Mouse (Mus musculus) liver, postnatal 0 days (tissue): ENCODE measurements around the gene Cfap161. TPM values are rescaled to one million over a fixed set of nuclear protein-coding genes. Genes with fewer than 3 reads are reported as not detected.

ENCODE experiments used
- ATAC-seq: fragments of 200-750 bp; cut with Nextera tagmentation; 2 replicates; pipeline ENCODE4 v1.8.0; 2017; ENCODE audit warnings: mild to moderate bottlenecking, moderate library complexity
- DNase-seq: peaks from one replicate; pipeline ENCODE4 v3.0.0-alpha.2; 2016
- H3K27ac ChIP-seq: fragments of 300-500 bp; sonication (generic); 2 replicates; pipeline ENCODE4 v1.5.1; 2014; ENCODE audit warnings: antibody characterized with exemption, moderate library complexity, mild to moderate bottlenecking, low read depth
- H3K27me3 ChIP-seq: fragments of 300-500 bp; sonication (generic); 2 replicates; pipeline ENCODE4 v1.6.1; 2014; ENCODE audit warnings: low read length, control low read depth, mixed read lengths; ENCODE audit not compliant: insufficient read depth
- H3K36me3 ChIP-seq: fragments of 300-500 bp; sonication (generic); replicated peaks from 2 replicates; pipeline ENCODE4 v1.6.1; 2014; ENCODE audit warnings: mild to moderate bottlenecking, control low read depth, low read length, moderate library complexity, mixed read lengths; ENCODE audit not compliant: insufficient read depth
- H3K4me1 ChIP-seq: fragments of 300-500 bp; sonication (generic); 2 replicates; pipeline ENCODE4 v1.6.1; 2014; ENCODE audit warnings: antibody characterized with exemption, mild to moderate bottlenecking, control low read depth; ENCODE audit not compliant: insufficient read depth
- H3K4me2 ChIP-seq: fragments of 300-500 bp; sonication (generic); 2 replicates; pipeline ENCODE4 v1.6.1; 2014; ENCODE audit warnings: low read depth, mild to moderate bottlenecking, low read length, moderate library complexity, mixed read lengths
- H3K4me3 ChIP-seq: fragments of 300-500 bp; sonication (generic); 2 replicates; pipeline ENCODE4 v1.5.1; 2014; ENCODE audit warnings: low read depth, low read length
- H3K9ac ChIP-seq: fragments of 300-500 bp; sonication (generic); replicated peaks from 2 replicates; pipeline ENCODE4 v1.6.1; 2014; ENCODE audit warnings: mild to moderate bottlenecking, moderate library complexity
- H3K9me3 ChIP-seq: fragments of 300-500 bp; sonication (generic); 2 replicates; pipeline ENCODE4 v1.6.1; 2016; ENCODE audit warnings: mild to moderate bottlenecking, control low read depth, low read length, mixed read lengths
- CTCF ChIP-seq: sonication (generic); IDR thresholded peaks from 2 replicates; pipeline ENCODE4 v1.5.1; 2016; ENCODE audit warnings: antibody characterized with exemption, low read depth
- EP300 ChIP-seq: IDR thresholded peaks from 2 replicates; pipeline ENCODE4 v1.6.1; 2016; ENCODE audit warnings: antibody characterized with exemption, low read depth, mild to moderate bottlenecking
- WGBS: fragments of 180-500 bp; shearing (Covaris S2); extraction: QIAGEN DNeasy Blood & Tissue Kit; methylation state at CpG from one replicate; pipeline ENCODE4 v1.1.7; 2014; ENCODE audit not compliant: insufficient replicate concordance; 5-methylcytosine and 5-hydroxymethylcytosine counted together
- polyA plus RNA-seq: library from polyadenylated mRNA; unstranded; fragments of >200 nt; fragmentation: Nextera tagmentation; extraction: Ambion mirVana; gene quantifications from 2 replicates; pipeline ENCODE4 v1.2.1, GENCODE M21; 2015

Cfap161 gene
- polyA plus RNA-seq, 1 experiment from 2014 or later, result not detected

- no peaks in the 10 kb centered on the region for H3K4me1 ChIP-seq
- H3K36me3 ChIP-seq, result no peaks in the 10 kb centered on the region
- DNase-seq (peak; percentile 10), ATAC-seq (no peak)
- H3K4me2 ChIP-seq, result no peak overlapping the region
- no peaks in the 10 kb centered on the region for H3K9me3 ChIP-seq
- no peak overlapping the region for H3K27ac ChIP-seq
- WGBS, result 69% methylated on average over 7 of the region's 7 CpGs
- no peaks in the 10 kb centered on the region for H3K27me3 ChIP-seq
- H3K9ac ChIP-seq, result no peak overlapping the region
- H3K4me3 ChIP-seq, result no peak overlapping the region
- no peak for TF ChIP-seq EP300
- no peak for TF ChIP-seq CTCF
These were observed 54.9 kb downstream of the Cfap161 start for GRCm38 (mm10) chr7:83739680-83740310.

- ATAC-seq (no peak), DNase-seq (peak; percentile 6)
- no peak overlapping the region for H3K4me3 ChIP-seq
- no peaks in the 10 kb centered on the region for H3K4me1 ChIP-seq
- no peaks in the 10 kb centered on the region for H3K36me3 ChIP-seq
- H3K9me3 ChIP-seq, result no peaks in the 10 kb centered on the region
- H3K9ac ChIP-seq, result no peak overlapping the region
- 69% methylated on average over 10 of the region's 10 CpGs for WGBS
- no peak overlapping the region for H3K27ac ChIP-seq
- TF ChIP-seq EP300 (no peak), CTCF (no peak)
- H3K27me3 ChIP-seq, result no peaks in the 10 kb centered on the region
- no peak overlapping the region for H3K4me2 ChIP-seq
These were observed 55.8 kb downstream of the Cfap161 start for GRCm38 (mm10) chr7:83738623-83739462.

GRCm38 (mm10) chr7:83737914-83738490 is 56.7 kb downstream of the Cfap161 start:
- TF ChIP-seq EP300 (no peak), CTCF (no peak)

GRCm38 (mm10) chr7:83736341-83737115 is 58.2 kb downstream of the Cfap161 start:
- H3K36me3 ChIP-seq, result no peaks in the 10 kb centered on the region
- no peaks in the 10 kb centered on the region for H3K4me1 ChIP-seq
- no peaks in the 10 kb centered on the region for H3K27me3 ChIP-seq
- DNase-seq (peak; percentile 3), ATAC-seq (no peak)
- no peak overlapping the region for H3K4me3 ChIP-seq
- 72% methylated on average over 6 of the region's 6 CpGs for WGBS
- TF ChIP-seq CTCF (no peak), EP300 (no peak)
- no peaks in the 10 kb centered on the region for H3K9me3 ChIP-seq
- no peak overlapping the region for H3K27ac ChIP-seq
- H3K9ac ChIP-seq, result no peak overlapping the region
- H3K4me2 ChIP-seq, result no peak overlapping the region

More at GRCm38 (mm10) chr7:83737914-83738490, 56.7 kb downstream of the Cfap161 start:
- WGBS, result 54% methylated on average over 6 of the region's 6 CpGs
- Histone ChIP-seq H3K9ac (no peak overlapping the region), H3K36me3 (no peaks in the 10 kb centered on the region), H3K9me3 (no peaks in the 10 kb centered on the region), H3K27ac (no peak overlapping the region), H3K27me3 (no peaks in the 10 kb centered on the region), H3K4me3 (no peak overlapping the region), H3K4me2 (no peak overlapping the region), H3K4me1 (no peaks in the 10 kb centered on the region)
- ATAC-seq (no peak), DNase-seq (peak; percentile 2)

- ATAC-seq, result no peak
- Histone ChIP-seq H3K4me2 (no peak overlapping the region), H3K27ac (no peak overlapping the region), H3K4me1 (no peaks in the 10 kb centered on the region), H3K9ac (no peak overlapping the region), H3K27me3 (no peaks in the 10 kb centered on the region), H3K9me3 (no peaks in the 10 kb centered on the region), H3K36me3 (no peaks in the 10 kb centered on the region), H3K4me3 (no peak overlapping the region)
- WGBS, result 76% methylated on average over 7 of the region's 7 CpGs
- TF ChIP-seq CTCF (no peak), EP300 (no peak)
- no peak for DNase-seq
These were observed 59.4 kb downstream of the Cfap161 start for GRCm38 (mm10) chr7:83735108-83735781.

- no peak for TF ChIP-seq EP300
- no peak for TF ChIP-seq CTCF
- H3K27me3 ChIP-seq, result no peaks in the 10 kb centered on the region
- H3K27ac ChIP-seq, result no peak overlapping the region
- no peak overlapping the region for H3K9ac ChIP-seq
- H3K9me3 ChIP-seq, result no peaks in the 10 kb centered on the region
- no peak for DNase-seq
- H3K4me3 ChIP-seq, result no peak overlapping the region
- H3K4me2 ChIP-seq, result no peak overlapping the region
- no peak for ATAC-seq
- WGBS, result 77% methylated on average over 6 of the region's 6 CpGs
- no peaks in the 10 kb centered on the region for H3K4me1 ChIP-seq
- no peaks in the 10 kb centered on the region for H3K36me3 ChIP-seq
These were observed 60.0 kb downstream of the Cfap161 start for GRCm38 (mm10) chr7:83734671-83735082.
